Mouse (Mus musculus): Measurements from ENCODE around the gene Tiparp.

DNA sequence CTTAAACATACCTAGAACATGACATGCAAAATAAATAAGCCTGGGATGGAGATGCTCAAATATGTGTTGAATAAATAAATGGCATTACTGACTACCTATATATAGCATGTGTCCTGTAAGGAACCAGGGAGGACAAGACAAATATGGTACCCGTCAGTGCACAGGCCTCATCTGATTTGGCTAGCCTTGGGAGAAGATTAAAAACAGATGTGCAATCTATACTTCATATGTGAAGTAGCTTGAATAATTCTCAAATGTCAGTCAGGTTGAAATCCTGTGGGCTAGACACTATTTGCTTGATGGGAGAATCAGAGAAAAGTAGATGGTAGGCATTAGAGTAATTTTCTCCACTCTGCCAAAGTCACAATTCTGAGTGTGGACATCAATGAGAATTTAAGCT, 6.8 kb upstream of the Tiparp start:
- TF ChIP-seq POLR2A (IDR thresholded peaks at IDR 0.05; ENCODE audit: borderline replicate concordance, control insufficient read depth, low read depth, low read length) (no peak), CTCF (IDR thresholded peaks at IDR 0.05; ENCODE audit: control insufficient read depth, insufficient read depth, low read length) (no peak)
